In genomic region chr14:29090074-29090473, GRCm38 (mm10) we compare ENCODE assay signal across 9 mouse cellular contexts.
DNase-seq lines count a peak whose midpoint lies in the region; ATAC-seq and TF ChIP-seq lines count a peak whose summit lies in the region.
"Had no signal": no experiment of that assay in that cellular context is flagged by ENCODE, and none has a peak within 500 bp of the region (broad histone marks: within the 10 kb centered on the region; RNA-seq: fewer than 3 reads in every experiment).

No protein-coding gene starts in this region.

- in situ Hi-C loops in Patski (cut with MboI; ENCODE audit: low pct_unique_long_range_greater_than_20kb), result loop anchor here (5.0 to 25.0 kb wide), 2 partner anchors 803 to 998 kb away; no protein-coding TSS in a partner anchor

- POLR2A ChIA-PET in Patski (lab: Charles Lee), result no interaction called here

- H3K36me3 ChIP-seq in forebrain, postnatal 0 days (ENCODE audit: insufficient read depth), result no peaks in the 10 kb centered on the region
- H3K36me3 ChIP-seq in hindbrain, embryonic 10.5 days, result no peaks in the 10 kb centered on the region
- H3K36me3 ChIP-seq in lung, postnatal 0 days (ENCODE audit: insufficient read depth, low read length), result no peaks in the 10 kb centered on the region
- H3K36me3 ChIP-seq: heart, embryonic 13.5 days had no signal

- H3K4me2 ChIP-seq in forebrain, postnatal 0 days (ENCODE audit: low read depth), result no peak overlapping the region
- no peak overlapping the region for H3K4me2 ChIP-seq in lung, postnatal 0 days (replicated peaks; ENCODE audit: low read depth, low read length)
- H3K4me2 ChIP-seq: heart, embryonic 13.5 days had no signal

- peak; percentile 74 for ATAC-seq in Patski
- ATAC-seq in forebrain, postnatal 0 days, result peak; percentile 80
- ATAC-seq in lung, postnatal 0 days, result peak; percentile 75
- ATAC-seq in inflammation-experienced regulatory T-cells, adult 6 months, result no peak

- no peak overlapping the region for H3K9ac ChIP-seq in forebrain, postnatal 0 days
- H3K9ac ChIP-seq in lung, postnatal 0 days (replicated peaks; ENCODE audit: low read depth), result no peak overlapping the region
- H3K9ac ChIP-seq: heart, embryonic 13.5 days had no signal

- no peaks in the 10 kb centered on the region for H3K4me1 ChIP-seq in cerebellum, adult 2 months (ENCODE audit: control insufficient read depth, insufficient read depth, low read length)
- no peaks in the 10 kb centered on the region for H3K4me1 ChIP-seq in forebrain, postnatal 0 days (ENCODE audit: insufficient read depth)
- H3K4me1 ChIP-seq in hindbrain, embryonic 10.5 days (replicated peaks), result 0 out of 2 replicates have a peak, but pooled peaks cover 10% of the 10 kb centered on the region
- H3K4me1 ChIP-seq in lung, postnatal 0 days (ENCODE audit: insufficient read depth, low read depth, low read length), result no peaks in the 10 kb centered on the region

- TF ChIP-seq CTCF in Patski (IDR thresholded peaks at IDR 0.05), result peak; percentile 97
- peak; percentile 91 for TF ChIP-seq CTCF in cerebellum, adult 2 months (IDR thresholded peaks at IDR 0.05; ENCODE audit: borderline replicate concordance, insufficient read depth, low read depth, low read length)
- peak; percentile 91 for TF ChIP-seq CTCF in forebrain, postnatal 0 days (IDR thresholded peaks at IDR 0.05; ENCODE audit: low read depth)
- peak; percentile 91 for TF ChIP-seq CTCF in lung, postnatal 0 days (IDR thresholded peaks at IDR 0.05)

- no peak for DNase-seq in Patski (ENCODE audit: low read depth, low spot score)
- DNase-seq in cerebellum, adult 2 months, result peak; percentile 64 to 73
- DNase-seq in forebrain, postnatal 0 days, result peak; percentile 82
- peak; percentile 82 for DNase-seq in hindbrain, embryonic 10.5 days (ENCODE audit: low spot score)
- peak; percentile 57 for DNase-seq in layer of hippocampus, adult 9-10 months (ENCODE audit: low spot score)
- DNase-seq in lung, postnatal 0 days (ENCODE audit: low spot score), result peak; percentile 81
- DNase-seq in retina, postnatal 1 day, result peak; percentile 77

- H3K9me3 ChIP-seq in forebrain, postnatal 0 days (ENCODE audit: low read length), result no peaks in the 10 kb centered on the region
- no peaks in the 10 kb centered on the region for H3K9me3 ChIP-seq in hindbrain, embryonic 10.5 days
- no peaks in the 10 kb centered on the region for H3K9me3 ChIP-seq in lung, postnatal 0 days (ENCODE audit: low read length)
- H3K9me3 ChIP-seq: heart, embryonic 13.5 days had no signal

- TF ChIP-seq POLR2A in cerebellum, adult 2 months (IDR thresholded peaks at IDR 0.05; ENCODE audit: borderline replicate concordance, insufficient read depth, low read length), result no peak

- H3K27ac ChIP-seq in cerebellum, adult 2 months (ENCODE audit: insufficient read depth, low read length), result no peak overlapping the region
- H3K27ac ChIP-seq in forebrain, postnatal 0 days (ENCODE audit: low read depth, low read length), result no peak overlapping the region
- H3K27ac ChIP-seq in hindbrain, embryonic 10.5 days, result no peak overlapping the region
- H3K27ac ChIP-seq in lung, postnatal 0 days (ENCODE audit: low read length), result no peak overlapping the region
- H3K27ac ChIP-seq: heart, embryonic 13.5 days had no signal

- H3K4me3 ChIP-seq in cerebellum, adult 2 months (replicated peaks; ENCODE audit: insufficient read depth, low read depth, low read length), result no peak overlapping the region
- H3K4me3 ChIP-seq in forebrain, postnatal 0 days (ENCODE audit: low read depth, low read length), result no peak overlapping the region
- no peak overlapping the region for H3K4me3 ChIP-seq in hindbrain, embryonic 10.5 days
- no peak overlapping the region for H3K4me3 ChIP-seq in lung, postnatal 0 days (ENCODE audit: low read depth, low read length)
- H3K4me3 ChIP-seq: heart, embryonic 13.5 days had no signal

- CTCF ChIA-PET in Patski (lab: Charles Lee), result interaction anchor here (1.5 to 2.1 kb wide), 2 partner anchors 12 to 140 kb away, joined by 4 to 6 read pairs; no protein-coding TSS in a partner anchor

- TF ChIP-seq EP300 in lung, postnatal 0 days (IDR thresholded peaks at IDR 0.05), result no peak

- WGBS in cerebellum, adult 2 months, result 15% methylated on average over 5 of the region's 5 CpGs
- WGBS in forebrain, postnatal 0 days, result 5% methylated on average over 5 of the region's 5 CpGs
- 5% methylated on average over 5 of the region's 5 CpGs for whole genome bisulfite sequencing in hindbrain, embryonic 10.5 days
- 5% methylated on average over 5 of the region's 5 CpGs for WGBS in lung, postnatal 0 days

- H3K27me3 ChIP-seq in Patski, result no peaks in the 10 kb centered on the region
- H3K27me3 ChIP-seq in cerebellum, adult 2 months (ENCODE audit: control insufficient read depth, insufficient read depth, low read length), result no peaks in the 10 kb centered on the region
- no peaks in the 10 kb centered on the region for H3K27me3 ChIP-seq in forebrain, postnatal 0 days (ENCODE audit: insufficient read depth, low read length)
- peaks cover 16% of the 10 kb centered on the region for H3K27me3 ChIP-seq in hindbrain, embryonic 10.5 days (ENCODE audit: insufficient read depth, poor library complexity, severe bottlenecking)
- no peaks in the 10 kb centered on the region for H3K27me3 ChIP-seq in lung, postnatal 0 days (replicated peaks; ENCODE audit: insufficient read depth, low read length)
